Mouse (Mus musculus): ENCODE measurements around the gene Defa33.
"Not testable (repeated sequence)": the region's sequence is repeated elsewhere in the genome, so short reads cannot be mapped to it uniquely, and the experiment has no call there.

Gene Defa33

DNA sequence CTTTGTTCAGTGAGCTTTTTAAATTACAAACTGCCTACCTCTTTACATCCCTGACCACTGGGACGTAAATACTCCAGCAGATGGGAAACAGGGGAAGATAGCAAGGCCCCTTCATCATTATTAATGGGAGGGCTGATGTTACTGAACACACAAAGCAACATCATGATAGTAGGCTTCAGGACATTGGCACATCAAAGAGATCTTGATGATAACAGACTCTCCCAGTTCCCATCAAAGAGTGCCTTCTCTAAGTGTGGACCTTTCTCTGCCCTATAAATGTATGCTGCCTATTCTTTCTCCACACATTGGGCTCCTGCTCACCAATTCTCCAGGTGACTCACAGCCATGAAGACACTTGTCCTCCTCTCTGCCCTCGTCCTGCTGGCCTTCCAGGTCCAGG is at the start of gene Defa33:
Gene Defa33 (plus strand): TSS at position 301 of the 400 bp plus-strand sequence.
- DNase-seq (ENCODE audit: low spot score) = not testable (repeated sequence)

DNA sequence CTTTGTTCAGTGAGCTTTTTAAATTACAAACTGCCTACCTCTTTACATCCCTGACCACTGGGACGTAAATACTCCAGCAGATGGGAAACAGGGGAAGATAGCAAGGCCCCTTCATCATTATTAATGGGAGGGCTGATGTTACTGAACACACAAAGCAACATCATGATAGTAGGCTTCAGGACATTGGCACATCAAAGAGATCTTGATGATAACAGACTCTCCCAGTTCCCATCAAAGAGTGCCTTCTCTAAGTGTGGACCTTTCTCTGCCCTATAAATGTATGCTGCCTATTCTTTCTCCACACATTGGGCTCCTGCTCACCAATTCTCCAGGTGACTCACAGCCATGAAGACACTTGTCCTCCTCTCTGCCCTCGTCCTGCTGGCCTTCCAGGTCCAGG is 13.4 kb upstream of the Defa33 start, which contains the start of gene Defa2:
Gene Defa2 (plus strand): TSS at position 301 of the 400 bp plus-strand sequence.
- not testable (repeated sequence) for DNase-seq (ENCODE audit: low spot score)

DNA sequence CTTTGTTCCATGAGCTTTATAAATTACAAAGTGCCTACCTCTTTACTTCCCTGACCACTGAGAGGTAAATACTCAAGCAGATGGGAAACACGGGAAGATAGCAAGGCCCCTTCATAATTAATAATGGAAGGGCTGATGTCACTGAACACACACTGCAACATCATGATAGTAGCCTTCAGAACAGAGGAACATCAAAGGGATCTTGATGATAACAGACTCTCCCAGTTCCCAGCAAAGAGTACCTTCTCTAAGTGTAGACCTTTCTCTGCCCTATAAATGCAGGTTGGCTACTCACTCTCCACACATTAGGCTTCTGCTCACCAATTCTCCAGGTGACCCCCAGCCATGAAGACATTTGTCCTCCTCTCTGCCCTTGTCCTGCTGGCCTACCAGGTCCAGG is 35.5 kb downstream of the Defa33 start, which contains the start of gene Defa36:
Gene Defa36 (plus strand): TSS at position 301 of the 400 bp plus-strand sequence.
- not testable (repeated sequence) for DNase-seq (ENCODE audit: low spot score)
